Mouse (Mus musculus): ENCODE measurements around the gene Mybbp1a. TPM values are rescaled to one million over a fixed set of nuclear protein-coding genes. Genes with fewer than 3 reads are reported as not detected.

Gene Mybbp1a
- 14.5 and 15.5 TPM in 2 replicates for polyA plus RNA-seq (2012; rRNA removed)

DNA sequence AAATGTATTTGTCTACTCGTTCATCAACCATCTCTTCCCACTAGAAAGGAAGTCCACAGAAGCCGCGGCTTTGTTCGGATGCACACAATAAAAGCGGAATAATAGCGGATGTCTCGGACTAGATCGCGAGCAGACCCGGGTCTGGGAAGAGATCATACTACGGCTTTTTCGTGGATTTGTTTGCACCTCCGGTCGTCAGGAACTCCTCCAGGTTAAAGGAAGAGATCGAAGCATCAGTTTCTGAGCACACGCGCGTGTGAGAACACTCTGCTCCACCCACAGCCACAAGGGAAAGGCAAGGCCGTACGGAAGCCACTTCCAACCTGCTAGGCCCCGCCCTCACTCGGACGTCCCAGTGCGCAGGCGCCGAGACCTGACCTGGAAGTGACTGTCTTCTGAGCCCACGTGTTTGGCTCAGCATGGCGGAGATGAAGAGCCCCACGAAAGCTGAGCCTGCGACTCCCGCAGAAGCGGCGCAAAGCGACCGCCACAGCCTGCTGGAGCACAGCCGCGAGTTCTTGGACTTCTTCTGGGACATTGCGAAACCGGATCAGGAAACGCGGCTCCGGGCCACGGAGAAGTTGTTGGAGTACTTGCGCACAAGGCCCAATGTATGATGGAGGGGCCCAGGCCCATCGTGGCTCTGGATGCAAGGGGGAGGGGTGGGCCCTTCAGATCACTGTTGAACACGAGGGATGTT lies at the start of gene Mybbp1a:
Gene Mybbp1a, plus strand, starts transcription at position 391 of the 700 bp plus-strand sequence.

DNA sequence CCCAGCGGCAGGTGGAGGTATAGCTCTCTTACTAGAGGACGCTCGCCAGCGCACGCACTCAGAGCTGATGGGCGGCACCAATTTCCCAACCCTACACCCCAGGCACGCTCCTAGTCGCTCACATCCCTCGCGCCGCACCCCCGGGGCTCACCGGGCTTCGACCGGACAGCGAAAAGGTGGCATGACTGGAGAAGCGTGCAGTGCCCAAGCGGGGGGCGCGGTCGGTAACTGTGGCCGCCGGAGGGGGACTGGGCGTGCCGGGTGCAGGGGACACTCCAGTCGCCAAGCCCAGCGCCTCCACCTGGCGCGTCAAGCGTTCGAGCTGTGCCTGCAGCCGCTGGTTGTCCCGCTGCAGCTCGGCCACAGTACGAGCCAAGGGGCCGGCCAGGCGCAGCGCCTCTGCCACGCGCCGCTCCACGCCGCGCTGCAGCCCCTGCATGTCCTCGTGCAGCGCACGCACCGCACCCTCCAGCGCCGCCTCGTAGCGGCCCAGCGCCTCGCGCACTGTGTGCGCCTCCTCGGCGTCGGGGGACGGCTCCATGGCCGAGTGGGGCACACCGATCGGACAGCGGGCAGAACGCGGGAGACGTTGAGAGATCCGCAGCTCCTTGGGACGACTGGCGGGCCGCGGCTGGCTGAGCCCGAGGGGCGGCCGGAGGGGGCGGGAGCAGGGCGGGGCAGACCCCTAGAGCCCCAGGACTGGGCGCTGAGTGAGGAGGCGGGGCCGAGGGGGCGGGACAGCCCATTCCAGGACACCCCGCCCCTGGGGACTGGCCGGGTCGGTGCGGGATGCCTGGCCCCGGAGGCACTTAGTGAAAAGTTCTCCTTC lies 29.8 kb upstream of the Mybbp1a start, which contains the start of gene Smtnl2:
Gene Smtnl2, minus strand, starts transcription at position 621 of the 829 bp plus-strand sequence.

DNA sequence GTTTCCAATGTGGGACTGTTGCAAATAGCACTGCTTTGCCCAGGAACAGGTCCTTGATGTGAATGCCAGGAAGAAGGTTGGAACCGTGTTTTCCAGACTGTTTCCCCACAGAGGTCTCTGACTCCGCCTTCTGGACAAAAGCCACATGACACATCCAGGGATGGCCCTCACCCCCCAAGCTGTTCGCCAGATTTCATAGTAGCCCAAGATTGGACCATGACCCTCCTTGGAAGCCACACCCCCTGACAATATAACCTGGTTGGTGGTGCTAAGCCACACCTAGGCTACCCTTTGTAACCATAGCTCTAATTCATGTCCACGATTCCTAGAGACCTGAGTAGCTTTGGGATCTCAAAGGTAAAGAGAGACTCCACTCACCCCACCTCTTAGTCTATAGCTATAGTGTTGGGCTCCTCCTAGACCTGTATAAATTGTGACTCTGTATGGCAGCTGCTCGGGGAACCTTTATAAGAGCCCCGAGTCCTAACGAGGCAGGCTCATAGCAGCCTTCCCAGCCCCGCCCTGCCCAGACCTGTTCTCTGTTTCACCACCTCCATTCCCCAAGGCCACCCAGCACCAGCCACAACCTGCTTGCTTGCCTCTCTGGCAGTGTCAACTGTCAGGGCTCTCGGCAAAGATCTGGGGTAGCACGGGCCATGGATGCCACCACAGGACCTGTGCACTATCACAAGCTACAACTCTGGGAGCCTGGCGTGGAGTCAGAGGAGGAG lies 6.0 kb upstream of the Mybbp1a start, which contains the start of gene Ggt6:
Gene Ggt6, plus strand, starts transcription at position 564 of the 731 bp plus-strand sequence.

DNA sequence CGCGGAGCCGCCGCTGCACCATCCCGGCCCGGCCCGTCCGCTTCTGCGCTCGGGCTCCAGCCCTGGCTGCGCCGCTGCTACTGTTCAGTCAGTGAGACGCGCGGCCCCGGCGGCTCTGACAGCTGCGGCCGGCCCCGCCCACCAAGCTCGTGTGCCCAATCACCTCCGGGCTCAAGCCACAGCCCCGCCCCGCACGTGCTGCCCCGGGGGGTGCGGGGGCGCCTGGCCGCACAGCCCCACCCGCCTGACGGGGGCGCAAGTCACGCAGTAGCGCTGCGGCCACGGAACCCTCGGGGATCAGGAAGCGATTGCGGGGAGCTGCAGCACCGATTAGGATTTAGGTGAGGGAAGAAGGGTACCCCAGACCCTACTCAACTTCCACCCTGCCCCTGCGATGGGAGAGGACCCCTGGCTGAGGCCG lies 48.7 kb downstream of the Mybbp1a start, which contains the start of gene Spns2:
Gene Spns2, minus strand, starts transcription at position 24 of the 421 bp plus-strand sequence.

Other genes starting within 250 kb of the Mybbp1a start
- gene Gm43951, start 234.5 kb upstream of the Mybbp1a start, polyA plus RNA-seq (2012; rRNA removed): 0.05 TPM in 1 of 2 replicates, not detected in the other
- gene 4933427D14Rik, start 233.9 kb upstream of the Mybbp1a start, polyA plus RNA-seq (2012; rRNA removed): 0.88 and 1.5 TPM in 2 replicates
- gene Txndc17, start 233.8 kb upstream of the Mybbp1a start, polyA plus RNA-seq (2012; rRNA removed): 9.5 and 12.2 TPM in 2 replicates
- gene Med31, start 225.8 kb upstream of the Mybbp1a start, polyA plus RNA-seq (2012; rRNA removed): 1.2 and 1.5 TPM in 2 replicates
- 0.32 TPM in 1 of 2 replicates, not detected in the other for gene Slc13a5, start 174.1 kb upstream of the Mybbp1a start, polyA plus RNA-seq (2012; rRNA removed)
- 4.6 and 6.6 TPM in 2 replicates for gene Xaf1, start 139.7 kb upstream of the Mybbp1a start, polyA plus RNA-seq (2012; rRNA removed)
- gene Fbxo39, start 126.9 kb upstream of the Mybbp1a start, polyA plus RNA-seq (2012; rRNA removed): not detected in 2 replicates
- gene Tekt1, start 78.9 kb upstream of the Mybbp1a start, polyA plus RNA-seq (2012; rRNA removed): not detected in 2 replicates
- gene Smtnl2, start 29.6 kb upstream of the Mybbp1a start, polyA plus RNA-seq (2012; rRNA removed): 5.3 and 5.7 TPM in 2 replicates
- gene Ggt6, start 5.8 kb upstream of the Mybbp1a start, polyA plus RNA-seq (2012; rRNA removed): 16.2 and 16.9 TPM in 2 replicates
- 27.2 and 46.9 TPM in 2 replicates for gene Spns2, start 48.5 kb downstream of the Mybbp1a start, polyA plus RNA-seq (2012; rRNA removed)
- gene Spns3, start 109.2 kb downstream of the Mybbp1a start, polyA plus RNA-seq (2012; rRNA removed): 0.45 and 0.83 TPM in 2 replicates
- 6.8 and 9.9 TPM in 2 replicates for gene Ube2g1, start 165.9 kb downstream of the Mybbp1a start, polyA plus RNA-seq (2012; rRNA removed)
- 9.5 and 12.0 TPM in 2 replicates for gene Ankfy1, start 248.7 kb downstream of the Mybbp1a start, polyA plus RNA-seq (2012; rRNA removed)

All from stomach, adult 2 months (tissue).